Mouse (Mus musculus) bone marrow, adult 2 months (tissue): ENCODE data around the gene Brpf1.

Experiments used
- CTCF ChIP-seq: fragments of 200-500 bp; IDR thresholded peaks from 2 replicates; pipeline ENCODE4 v1.5.1; 2011; ENCODE audit warnings: low read length, control low read depth; ENCODE audit not compliant: control insufficient read depth, insufficient read depth
- POLR2A ChIP-seq: fragments of 200-500 bp; IDR thresholded peaks from 2 replicates; pipeline ENCODE4 v1.6.1; 2011; ENCODE audit warnings: low read depth, mild to moderate bottlenecking, control low read depth, low read length, borderline replicate concordance; ENCODE audit not compliant: control insufficient read depth

DNA sequence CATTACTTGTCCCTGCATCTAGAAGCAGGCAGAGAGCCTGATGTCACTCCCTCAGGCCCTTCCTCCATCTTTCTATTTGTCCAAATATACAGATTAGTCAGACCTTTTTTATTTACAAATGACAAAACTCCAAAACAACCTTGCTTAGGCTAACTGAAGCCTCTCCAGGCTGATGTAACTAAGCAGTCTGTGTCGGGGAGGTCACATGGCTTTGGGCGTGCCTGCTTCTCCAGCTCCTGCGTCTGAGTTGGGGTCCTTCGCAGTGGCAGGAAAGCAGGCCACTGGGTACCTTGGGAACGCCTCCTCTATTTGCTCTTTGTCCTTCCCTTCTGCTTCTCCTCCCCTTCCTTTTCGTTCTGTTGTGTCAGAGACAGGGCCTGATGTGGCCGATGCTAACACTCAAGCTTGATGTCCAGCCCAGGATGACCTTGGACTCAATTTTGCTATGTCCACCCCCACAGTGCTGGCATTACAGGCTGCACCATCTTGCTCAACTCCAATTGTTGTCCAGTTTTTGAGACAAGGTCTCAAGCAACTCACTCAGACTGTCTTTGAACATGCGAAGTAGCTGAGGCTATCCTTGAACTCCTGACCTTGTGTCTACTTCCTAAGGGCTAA, 57.7 kb downstream of the Brpf1 start:
- TF ChIP-seq POLR2A (no peak), CTCF (no peak)
